Mouse (Mus musculus) thymus, postnatal 36 days (tissue): ENCODE data around the gene Hdac7.
A peak's percentile ranks its signal among the peaks of the same experiment; 100 is the strongest.
"Not testable (repeated sequence)": the region's sequence is repeated elsewhere in the genome, so short reads cannot be mapped to it uniquely, and the experiment has no call there.

Experiments
- DNase-seq, 2 experiments: peaks; one replicate each; pipeline ENCODE4 v3.0.0; 2022; ENCODE audit warnings: mixed read lengths in 2 of 2

Gene Hdac7

DNA sequence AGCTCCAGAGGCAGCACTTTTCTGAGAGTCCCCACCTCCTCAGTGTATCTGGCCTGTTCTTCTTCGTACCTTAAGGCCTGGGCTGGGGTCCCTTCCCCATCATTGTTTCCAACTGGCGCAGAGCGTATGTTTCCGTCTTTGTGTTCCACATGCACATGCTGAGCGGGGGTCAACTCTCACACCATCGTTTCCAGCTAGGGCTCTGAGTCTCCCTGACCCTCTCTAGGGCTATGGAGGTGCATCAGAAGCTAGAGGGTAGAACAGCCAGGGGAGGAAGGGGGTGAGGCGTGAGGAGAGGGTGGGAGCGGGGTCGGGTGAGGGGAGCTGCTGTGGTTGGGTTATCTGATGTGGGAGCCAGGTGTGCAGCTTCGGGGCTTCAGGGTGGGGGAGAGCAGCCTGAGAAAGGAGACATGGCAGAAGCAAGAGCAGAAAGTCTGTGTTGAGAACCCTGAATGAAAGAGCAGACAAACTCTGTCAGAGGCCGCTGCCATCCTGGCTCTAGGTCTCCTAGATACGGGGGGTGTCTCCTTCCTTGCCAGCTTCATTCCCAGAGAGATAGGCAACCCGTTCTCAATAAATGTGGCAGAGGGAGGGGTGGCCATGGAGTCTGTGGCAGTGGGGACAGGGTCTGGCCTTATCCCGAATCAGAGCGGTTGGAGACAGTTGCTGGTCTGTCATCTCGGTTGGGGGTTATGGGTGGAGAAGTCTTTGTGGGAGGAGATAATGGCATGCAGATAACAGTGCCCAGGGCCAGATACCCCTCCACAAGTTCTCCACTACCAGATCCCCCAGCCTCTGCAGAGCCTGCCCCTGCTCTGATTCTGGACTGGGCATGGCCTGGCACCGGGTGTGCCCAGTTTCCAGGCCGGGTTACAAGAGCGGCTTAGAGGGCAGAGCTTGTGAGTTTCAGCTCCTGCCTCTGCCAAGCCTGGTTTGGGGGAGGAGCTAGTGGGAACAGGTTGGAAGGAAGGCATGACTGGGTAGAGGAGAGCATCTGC, at the start of gene Hdac7:
TSS of gene Hdac7 (minus strand) at position 466 of the 998 bp plus-strand sequence.
- peak; percentile 87 to 94 for DNase-seq

DNA sequence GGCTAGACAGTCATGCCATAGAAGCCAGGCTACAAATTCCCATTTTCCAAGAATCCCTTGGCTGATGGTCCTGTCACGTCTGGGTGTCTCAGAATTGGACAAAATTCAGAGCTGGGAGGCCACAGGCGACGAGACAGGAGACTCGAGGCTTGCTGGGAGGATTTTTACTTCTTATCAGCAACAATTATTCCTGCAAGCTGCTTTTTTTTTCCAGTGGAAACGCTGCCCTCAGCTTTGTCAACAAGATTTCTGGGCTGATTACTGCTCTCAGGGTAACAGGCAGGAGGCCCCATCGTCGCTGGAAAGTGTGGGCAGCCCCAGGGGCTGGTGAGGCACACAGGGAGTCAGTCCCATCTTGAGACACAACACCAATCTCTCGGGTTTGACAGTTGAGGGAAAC, 48.2 kb upstream of the Hdac7 start:
- DNase-seq = no peak

DNA sequence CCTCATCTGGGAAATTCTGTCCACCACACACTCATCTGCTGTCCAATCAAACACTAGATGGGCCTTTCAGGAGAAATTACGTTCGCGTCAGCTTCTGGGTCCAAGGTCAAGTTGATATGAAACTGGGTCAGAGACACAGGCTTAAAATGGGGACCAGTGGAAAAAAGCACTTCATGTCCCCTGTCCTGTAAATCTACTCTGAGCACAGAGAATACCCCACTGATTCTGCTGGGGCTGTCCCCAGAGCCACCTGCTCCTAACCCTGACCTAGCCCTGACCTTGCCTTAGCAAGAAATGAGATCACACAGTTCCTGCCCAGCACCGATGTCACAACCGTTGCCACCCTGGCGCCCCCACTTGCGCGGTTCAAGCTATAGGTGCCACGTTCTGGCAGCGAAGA, 46.1 kb upstream of the Hdac7 start:
- DNase-seq = no peak

DNA sequence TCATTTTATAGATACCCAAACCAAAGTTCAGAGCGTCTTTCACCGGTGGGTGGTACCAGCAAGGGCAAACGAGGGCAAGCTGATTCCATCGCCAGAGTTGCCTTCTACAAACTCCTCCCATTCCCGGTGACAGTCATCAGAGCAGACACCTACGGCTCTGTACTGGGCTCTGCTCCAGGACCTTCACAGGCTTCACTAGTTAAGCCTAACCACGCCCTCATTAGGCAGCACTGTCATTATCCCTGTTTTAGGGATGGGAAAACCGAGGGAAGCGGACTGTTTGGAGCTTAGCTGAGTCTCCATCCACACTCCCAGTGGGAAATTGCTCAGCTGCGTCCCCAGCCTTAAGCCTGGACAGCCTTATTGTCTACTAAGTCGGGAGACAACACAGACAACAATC, 45.7 kb upstream of the Hdac7 start:
- no peak for DNase-seq

DNA sequence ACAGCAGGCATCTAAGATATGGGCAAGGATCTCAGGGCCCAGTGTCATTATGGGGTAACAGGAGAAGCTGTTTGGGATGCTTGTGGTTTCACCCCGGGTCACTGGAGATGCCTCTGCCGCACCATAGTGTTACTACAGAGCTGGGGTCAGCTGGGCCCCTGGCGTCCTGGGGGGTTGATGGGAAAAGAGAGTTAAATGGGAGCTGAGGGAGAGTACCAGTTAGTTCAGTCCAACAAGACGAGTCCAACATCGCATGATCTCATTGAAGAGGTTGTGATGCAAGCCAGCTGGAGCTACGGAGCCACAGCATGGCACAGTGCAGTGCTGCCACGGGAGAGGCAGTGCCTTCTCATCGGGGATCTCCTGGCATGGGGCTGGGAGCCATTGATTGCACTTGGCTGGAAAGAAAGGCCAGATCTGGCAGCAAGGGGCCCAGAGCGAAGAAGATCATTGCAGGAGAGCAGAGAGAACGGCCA, 43.3 kb upstream of the Hdac7 start:
- no peak for DNase-seq

DNA sequence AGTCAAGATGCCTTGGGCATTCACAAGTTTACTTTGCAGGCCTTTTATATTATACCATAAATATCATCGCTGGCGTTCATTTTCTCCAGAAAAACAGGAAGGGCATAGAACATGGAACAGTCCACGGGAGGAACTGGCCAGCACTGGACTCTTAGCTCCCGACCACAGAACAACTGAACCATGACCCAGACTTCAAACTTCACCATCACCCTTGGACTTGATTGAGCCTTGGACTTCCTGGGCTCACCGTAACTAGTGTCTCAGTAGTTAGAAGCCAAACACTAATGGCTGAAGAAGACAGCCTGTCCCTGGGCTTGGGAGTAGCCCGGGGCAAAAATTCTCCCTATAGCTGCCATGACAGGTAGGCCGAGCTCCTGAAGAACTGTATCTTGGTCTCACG, 37.1 kb upstream of the Hdac7 start:
- DNase-seq = no peak

DNA sequence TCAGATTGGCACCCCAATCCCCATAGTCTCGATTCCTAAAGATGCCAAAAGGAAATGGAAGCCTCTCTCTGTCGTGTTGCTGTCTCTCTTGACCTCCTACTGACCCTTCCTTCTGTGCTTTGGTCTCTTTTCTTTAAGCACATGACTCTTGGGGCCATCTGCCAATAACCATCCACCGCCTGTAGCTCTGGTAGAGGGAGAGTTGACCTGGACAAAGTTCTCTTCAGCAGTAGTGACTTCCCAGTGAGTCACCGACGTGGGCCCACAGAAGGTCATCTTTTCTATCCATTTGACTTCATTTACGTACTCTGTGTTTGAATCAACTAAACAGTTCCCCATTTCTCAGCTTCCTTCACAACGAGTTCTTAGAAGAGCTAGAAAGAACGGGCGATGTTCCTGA, 36.1 kb upstream of the Hdac7 start:
- DNase-seq = no peak

DNA sequence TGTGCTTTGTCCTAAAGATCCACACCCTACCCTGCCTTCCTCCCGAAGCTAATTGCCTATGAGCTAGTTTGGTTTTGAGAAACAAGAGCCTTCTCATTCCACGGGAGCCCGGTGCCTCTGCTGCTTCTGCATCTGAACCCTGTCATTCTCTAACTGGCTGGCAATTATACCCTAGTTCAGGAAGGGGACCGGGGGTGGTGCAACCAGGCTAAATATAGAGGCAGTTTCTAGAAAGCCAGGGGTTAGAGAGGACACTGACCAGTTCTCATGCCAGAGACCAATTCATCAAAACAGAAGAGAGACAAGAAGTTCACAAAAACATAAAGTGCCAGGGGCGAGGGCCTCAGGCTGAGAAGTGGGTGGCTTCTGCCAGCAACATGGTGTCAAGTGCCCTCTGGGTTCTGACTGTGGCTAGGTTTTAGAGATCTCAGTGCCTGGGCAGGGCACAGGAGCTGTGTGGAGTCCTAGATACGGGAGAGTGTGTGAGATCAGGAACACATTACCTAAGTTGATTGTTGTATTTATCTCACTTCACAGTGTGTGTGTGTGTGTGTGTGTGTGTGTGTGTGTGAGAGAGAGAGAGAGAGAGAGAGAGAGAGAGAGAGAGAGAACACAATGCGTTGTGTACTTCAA, 34.5 kb upstream of the Hdac7 start:
- no peak for DNase-seq

DNA sequence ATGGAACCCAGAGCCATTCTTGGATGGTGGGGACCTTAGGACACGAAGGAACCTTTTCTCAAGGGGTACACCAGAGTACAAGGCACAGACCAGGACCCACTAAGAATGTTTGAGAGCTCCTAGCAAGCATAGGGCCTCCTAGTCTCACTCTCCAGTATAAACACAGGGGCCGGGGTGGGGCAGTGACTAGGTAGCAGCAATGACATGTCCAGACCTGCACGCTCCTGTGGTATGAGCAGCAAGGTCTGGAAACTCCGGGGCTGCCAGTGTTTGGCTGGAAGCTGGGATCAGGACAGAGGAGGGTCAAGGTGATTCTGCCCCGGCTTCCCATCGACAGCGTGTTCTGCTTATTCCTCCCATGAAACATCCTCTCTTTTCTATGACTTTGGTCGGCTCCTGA, 31.5 kb upstream of the Hdac7 start:
- DNase-seq = no peak

DNA sequence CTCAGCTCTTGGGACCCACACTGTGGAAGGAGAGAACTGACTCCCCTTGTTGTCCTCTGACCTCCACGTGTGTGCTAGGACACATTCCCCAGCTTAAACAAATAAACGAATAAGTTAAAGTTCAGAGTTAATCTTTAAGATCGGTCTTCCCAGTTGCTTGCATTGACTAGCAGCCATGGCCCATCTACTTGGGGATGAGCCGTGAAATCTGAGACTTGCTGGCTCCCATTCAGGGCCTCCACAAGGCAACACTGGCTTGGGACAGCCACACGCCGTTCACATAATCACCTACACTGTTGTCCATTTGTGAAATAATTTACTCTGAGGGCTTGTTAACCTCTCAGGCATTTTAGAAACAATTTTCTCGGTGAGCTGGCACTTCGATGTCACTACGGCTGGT, 29.4 kb upstream of the Hdac7 start:
- DNase-seq = no peak

DNA sequence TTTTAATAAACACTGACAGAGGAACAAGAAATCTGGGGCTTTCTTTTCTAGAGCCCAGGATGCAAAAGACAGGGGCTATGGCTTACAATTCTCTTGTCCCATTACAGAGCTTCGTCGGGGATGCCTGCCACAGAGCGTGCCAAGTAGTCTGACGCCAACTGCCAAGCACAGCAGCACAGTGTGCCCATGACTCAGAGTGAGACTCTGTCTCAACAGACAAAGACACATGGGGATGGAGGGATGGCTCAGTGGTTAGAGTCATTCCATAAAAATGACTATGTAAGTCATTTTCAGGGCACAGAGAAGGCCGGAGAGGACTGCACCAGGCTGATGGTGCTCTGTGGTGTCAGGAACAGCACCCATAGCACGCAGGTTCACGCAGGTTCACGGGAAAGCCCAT, 27.9 kb upstream of the Hdac7 start:
- DNase-seq = no peak

DNA sequence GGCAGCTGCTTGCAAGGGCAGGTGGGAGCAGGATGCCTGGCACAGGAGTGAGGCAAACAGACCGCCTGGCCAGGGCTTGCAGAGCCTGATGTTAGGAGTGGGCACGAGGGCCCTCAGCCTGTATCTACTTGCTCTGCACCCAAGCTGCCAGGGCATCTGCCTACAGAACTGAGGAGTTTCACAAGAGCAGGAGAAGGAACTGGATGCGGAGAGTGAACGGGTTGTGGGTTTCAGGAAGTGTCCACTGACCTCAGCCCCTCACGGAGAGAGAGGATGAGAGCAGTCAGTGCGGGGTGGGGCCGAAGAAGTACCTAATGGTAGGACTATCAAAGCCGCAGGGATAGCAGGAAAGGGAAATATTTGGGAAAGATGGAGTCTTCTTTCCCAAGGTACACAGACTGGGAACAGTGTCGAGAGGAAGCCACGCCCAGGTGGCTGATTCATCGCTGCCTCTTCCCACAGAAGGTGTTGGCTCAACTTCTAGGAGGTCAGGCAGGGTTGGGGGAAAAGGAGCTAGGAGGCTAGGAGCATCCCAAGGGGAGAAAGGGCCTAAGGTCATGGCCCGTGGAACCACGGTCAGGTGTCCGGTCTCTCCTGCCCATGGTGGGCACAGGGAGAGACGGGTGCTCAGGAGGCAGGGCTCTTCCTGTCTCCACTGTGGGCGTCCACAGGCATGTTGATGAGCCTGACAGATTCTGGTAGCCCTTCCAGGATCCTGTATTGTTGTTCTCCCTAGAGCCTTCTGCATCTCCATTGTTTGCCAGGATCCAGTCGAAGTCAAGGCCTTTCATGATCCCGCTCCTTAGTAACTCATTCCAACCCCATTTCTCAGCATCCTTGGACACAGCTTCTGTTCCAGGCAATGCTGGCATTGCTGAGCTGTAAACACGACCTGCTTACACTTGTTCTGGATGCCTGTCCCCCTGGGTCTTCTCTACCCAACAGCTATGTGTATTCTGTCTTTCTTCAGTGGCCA, 27.0 kb upstream of the Hdac7 start:
- DNase-seq = no peak

DNA sequence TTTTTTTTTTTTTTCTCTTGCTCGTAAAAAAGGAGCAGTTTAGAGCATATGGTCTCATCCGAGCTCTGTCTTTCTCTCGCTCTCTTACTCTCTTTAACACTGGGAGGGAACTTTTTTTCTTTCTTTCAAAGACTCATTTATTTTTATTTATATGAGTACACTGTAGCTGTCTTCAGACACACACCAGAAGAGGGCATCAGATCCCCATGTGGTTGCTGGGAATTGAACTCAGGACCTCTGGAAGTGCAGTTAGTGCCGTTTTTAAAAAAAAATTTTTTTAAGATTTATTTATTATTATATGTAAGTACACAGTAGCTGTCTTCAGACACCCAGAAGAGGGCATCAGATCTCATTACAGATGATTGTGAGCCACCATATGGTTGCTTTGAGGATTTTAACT, 25.8 kb upstream of the Hdac7 start:
- DNase-seq = not testable (repeated sequence)

DNA sequence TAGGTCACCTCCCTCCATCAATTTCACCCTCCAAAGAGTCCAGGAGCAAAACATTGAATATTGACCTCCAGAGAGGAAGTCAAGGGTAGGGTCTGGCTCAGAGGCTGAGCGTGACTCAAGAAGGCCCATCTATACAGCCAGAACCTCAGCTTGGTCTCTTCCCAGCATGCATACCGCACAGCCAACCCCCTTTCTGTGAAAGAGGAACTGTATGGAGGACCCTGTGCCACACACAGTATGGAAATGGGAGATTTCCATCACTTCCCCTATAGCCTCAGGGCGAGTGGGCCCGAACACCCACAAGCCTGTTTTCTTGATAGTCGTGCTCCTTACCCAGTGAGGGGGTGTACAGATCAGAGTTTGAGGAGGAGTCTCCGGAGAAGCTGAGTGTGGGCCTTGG, 24.7 kb upstream of the Hdac7 start:
- DNase-seq = no peak

DNA sequence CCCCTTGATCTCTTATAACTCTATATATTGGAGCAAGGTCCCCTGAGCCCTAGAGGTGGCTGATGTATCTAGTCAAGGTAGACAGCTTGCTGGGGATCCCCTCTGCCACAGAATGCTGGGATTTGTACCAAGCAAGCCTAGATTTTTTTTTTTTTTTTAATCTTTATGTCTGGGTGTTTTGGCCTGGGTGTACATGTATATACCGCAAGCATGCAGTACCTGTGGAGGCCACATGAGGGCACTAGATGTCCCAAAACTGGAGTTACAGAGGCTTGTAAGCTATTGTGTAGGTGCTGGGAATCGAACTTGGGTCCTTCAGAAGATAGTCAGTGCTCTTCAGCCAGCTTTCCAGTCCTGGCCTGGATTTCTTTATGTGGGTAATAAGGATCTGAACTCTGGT, 21.7 kb upstream of the Hdac7 start:
- DNase-seq = no peak

DNA sequence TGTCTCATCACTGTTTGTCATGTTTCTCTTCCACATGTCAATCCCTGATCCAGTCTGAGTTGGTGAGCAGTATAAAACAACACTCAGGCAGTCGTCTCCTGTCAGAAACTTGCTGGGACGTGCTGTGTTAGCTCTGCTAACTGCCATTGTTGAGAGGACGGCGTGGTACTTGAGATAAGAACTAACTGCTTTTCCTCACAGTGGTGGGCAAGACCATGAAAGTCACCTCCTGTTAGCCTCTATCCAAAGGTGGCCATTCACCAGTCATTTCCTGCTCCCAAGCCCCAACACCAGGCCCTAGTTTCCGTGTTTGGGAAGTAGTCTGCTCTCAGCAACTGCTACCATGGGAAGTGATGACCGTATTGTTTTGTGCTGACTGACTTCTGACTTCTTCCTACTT, 20.9 kb upstream of the Hdac7 start:
- DNase-seq = no peak

DNA sequence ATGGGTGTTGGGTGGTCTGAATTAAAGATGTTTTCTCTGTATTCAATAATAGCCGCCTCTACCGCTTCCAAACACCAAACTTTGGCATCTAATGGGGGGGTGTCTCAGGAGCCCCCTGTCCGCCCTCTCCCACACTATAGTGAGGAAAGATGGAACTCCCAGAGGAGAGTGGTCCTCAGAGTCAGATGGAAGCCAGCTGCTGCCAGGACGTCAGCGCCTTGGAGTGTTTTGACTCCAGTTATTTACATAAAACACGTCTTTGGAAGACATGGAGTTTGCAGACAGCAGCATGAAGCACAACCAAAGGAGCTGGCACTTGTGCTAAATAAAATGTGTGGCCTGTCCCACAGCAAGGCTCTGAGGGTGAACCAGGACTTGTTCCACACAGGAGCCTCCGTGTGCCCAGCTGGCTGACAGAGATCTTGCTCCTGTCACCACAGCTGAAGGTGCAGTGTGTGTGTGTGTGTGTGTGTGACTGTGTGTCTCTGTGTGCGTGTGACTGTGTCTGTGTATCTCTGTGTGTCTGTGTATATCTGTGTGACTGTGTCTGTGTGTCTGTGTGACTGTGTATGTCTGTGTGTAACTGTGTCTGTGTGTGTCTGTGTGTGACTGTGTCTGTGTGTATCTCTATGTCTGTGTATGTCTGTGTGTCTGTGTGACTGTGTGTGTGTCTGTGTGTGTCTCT, 20.2 kb upstream of the Hdac7 start:
- DNase-seq = no peak

DNA sequence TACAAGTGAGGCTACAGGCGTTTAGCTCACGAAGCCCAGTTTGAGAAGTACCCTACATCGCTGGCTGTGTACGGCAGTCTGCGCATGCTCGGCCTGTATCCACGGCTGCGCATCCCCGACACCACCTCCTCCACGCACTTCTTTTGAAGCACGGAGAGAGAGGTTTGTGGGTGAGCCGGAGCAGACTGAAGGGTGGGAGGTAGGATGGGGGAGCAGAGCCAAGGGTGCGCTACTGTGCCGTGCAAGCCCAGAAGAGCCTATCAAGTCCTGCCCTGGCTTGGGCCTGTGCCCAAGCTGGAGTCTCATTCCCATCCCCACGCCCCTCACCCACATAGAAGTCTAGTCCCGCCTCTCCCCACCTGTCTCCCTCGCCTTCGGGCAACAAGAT, 19.2 kb upstream of the Hdac7 start:
- peak in 1 of 2 experiments; percentile 19 for DNase-seq

DNA sequence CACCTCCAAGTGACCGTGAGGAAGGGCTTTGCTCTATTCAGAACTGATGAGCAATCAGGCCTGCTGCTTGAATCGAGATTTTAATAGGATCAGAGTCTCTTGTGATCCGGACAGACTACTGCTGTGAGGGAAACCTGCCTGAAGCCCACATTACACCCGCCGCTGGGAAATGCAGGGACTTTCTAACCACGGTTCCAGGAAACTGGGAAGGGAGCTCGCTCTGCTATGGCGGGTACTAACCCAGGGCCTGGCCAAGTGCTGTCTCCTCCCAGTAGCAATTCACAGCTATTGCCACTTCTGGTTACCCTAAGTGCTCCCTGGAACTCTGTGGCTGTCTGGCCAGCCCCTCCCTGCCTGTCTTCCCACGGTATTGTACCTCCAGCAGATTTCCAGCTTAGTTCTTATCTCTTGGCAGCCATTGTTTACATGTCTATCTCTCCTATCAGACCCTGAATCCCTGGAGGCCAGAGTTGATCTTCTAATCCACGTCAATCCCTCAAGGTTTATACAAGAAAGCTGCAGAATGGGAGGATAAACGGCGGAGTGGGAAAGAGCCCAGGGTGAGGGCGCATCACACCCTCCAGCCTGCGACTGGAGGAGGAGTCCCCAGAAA, 18.7 kb upstream of the Hdac7 start:
- DNase-seq = no peak

DNA sequence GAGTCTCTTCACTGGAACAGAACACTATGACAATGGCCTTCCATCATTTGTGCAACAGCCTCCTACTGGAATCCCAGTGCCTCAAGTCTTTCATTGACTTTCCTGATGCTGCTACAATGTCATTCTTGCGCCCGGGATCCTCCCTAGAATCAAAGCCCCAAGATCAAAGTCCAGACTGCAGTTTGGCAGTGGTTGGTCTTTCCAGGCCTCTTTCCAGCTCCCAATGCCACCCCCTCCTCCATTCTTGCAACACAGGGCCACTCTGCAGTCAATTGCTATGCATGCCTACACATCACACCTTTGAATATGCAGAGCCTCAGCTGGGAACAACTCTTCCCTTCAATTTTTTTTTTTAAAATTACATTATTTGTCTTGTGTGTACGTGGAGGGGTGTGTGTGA, 16.1 kb upstream of the Hdac7 start:
- no peak for DNase-seq

DNA sequence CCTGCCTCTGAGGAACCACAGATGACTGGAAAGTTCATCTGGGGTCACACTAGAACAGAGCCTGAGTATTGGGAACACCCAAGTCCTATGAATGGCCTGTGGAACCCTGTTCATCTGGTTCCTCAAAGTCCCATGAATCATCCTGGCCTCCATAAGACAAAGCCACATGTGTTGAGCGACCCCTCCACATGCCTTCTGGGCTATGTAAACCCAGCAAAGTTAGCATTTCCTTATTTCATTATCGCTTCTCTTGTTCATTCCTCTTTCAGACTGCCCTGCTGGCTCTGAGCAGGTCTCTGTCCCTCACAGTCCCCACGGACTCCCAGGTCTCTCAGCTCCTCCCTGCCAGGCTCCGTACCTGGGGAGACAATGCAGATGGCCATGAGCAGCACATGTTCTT, 14.1 kb upstream of the Hdac7 start:
- DNase-seq = no peak

DNA sequence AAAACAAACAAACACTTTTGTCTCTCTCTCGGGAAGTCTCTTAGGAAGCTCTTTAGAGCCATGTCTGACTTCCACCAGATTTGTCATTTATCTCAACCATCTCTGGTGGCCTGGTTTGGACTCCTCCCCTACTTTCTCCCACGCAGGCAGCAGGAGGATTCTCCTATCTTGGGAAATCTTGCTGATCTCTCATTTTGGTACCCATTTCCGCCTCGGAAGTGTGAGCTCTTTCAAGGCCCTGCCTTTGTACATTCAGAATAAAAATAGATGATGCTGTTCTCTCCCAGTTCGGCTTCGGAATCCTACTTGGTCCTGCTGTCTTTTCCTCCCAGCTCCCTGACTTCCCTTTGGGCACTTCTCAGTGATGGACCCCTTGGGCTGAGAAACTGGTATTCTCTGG, 10.2 kb upstream of the Hdac7 start:
- DNase-seq = no peak
